Comparison of ENCODE assay signal across 8 mouse cellular contexts in genomic region chr9:63959129-63959932, GRCm38 (mm10).
DNase-seq lines count a peak whose midpoint lies in the region; ATAC-seq lines count a peak whose summit lies in the region.

No protein-coding gene starts in this region.

- H3K4me1 ChIP-seq in embryonic facial prominence, embryonic 15.5 days, result peaks cover 85% of the 10 kb centered on the region
- H3K4me1 ChIP-seq in limb, embryonic 13.5 days, result peaks cover 86% of the 10 kb centered on the region
- peaks cover 30% of the 10 kb centered on the region for H3K4me1 ChIP-seq in midbrain, embryonic 15.5 days

- H3K36me3 ChIP-seq in embryonic facial prominence, embryonic 15.5 days, result no peaks in the 10 kb centered on the region
- H3K36me3 ChIP-seq in limb, embryonic 13.5 days, result no peaks in the 10 kb centered on the region
- H3K36me3 ChIP-seq in midbrain, embryonic 15.5 days (replicated peaks), result no peaks in the 10 kb centered on the region

- ATAC-seq in embryonic facial prominence, embryonic 15.5 days (ENCODE audit: insufficient number of reproducible peaks, low FRiP score, low TSS enrichment, low read depth), result peak; percentile 56
- ATAC-seq in limb, embryonic 13.5 days (ENCODE audit: low FRiP score, low read depth), result no peak
- peak; percentile 48 for ATAC-seq in midbrain, embryonic 15.5 days (replicated peaks)
- no peak for ATAC-seq in cerebellum, adult (ENCODE audit: insufficient number of reproducible peaks, low FRiP score, low TSS enrichment)

- no peaks in the 10 kb centered on the region for H3K9me3 ChIP-seq in embryonic facial prominence, embryonic 15.5 days (replicated peaks)
- no peaks in the 10 kb centered on the region for H3K9me3 ChIP-seq in limb, embryonic 13.5 days
- no peaks in the 10 kb centered on the region for H3K9me3 ChIP-seq in midbrain, embryonic 15.5 days

- H3K9ac ChIP-seq in embryonic facial prominence, embryonic 15.5 days, result peak overlapping the region; percentile 7; the same call in 1 of the 2 replicates
- H3K9ac ChIP-seq in limb, embryonic 13.5 days, result peak overlapping the region; percentile 58
- no peak overlapping the region for H3K9ac ChIP-seq in midbrain, embryonic 15.5 days

- H3K4me2 ChIP-seq in embryonic facial prominence, embryonic 15.5 days (replicated peaks), result peak overlapping the region; percentile 26
- peak overlapping the region; percentile 54 for H3K4me2 ChIP-seq in limb, embryonic 13.5 days (replicated peaks)
- H3K4me2 ChIP-seq in midbrain, embryonic 15.5 days, result 0 out of 2 replicates have a peak overlapping the region, but pooled peaks have one; percentile 4

- WGBS in embryonic facial prominence, embryonic 15.5 days, result 17% methylated on average over 17 of the region's 17 CpGs
- 8% methylated on average over 17 of the region's 17 CpGs for WGBS in limb, embryonic 13.5 days
- 29% methylated on average over 17 of the region's 17 CpGs for WGBS in midbrain, embryonic 15.5 days

- 0 out of 2 replicates have a peak overlapping the region, but pooled peaks have one; percentile 4 for H3K4me3 ChIP-seq in embryonic facial prominence, embryonic 15.5 days (replicated peaks)
- H3K4me3 ChIP-seq in limb, embryonic 13.5 days, result 0 out of 2 replicates have a peak overlapping the region, but pooled peaks have one; percentile 3
- no peak overlapping the region for H3K4me3 ChIP-seq in midbrain, embryonic 15.5 days

- H3K27me3 ChIP-seq in embryonic facial prominence, embryonic 15.5 days, result no peaks in the 10 kb centered on the region
- no peaks in the 10 kb centered on the region for H3K27me3 ChIP-seq in limb, embryonic 13.5 days
- no peaks in the 10 kb centered on the region for H3K27me3 ChIP-seq in midbrain, embryonic 15.5 days (replicated peaks)

- peak; percentile 44 to 61 for DNase-seq in right cerebral cortex, postnatal 10 days (ENCODE audit: low spot score in 2 of 2)
- no peak for DNase-seq in right cerebral cortex, postnatal 14 days
- DNase-seq in heart, postnatal 4 days, result peak; percentile 83
- DNase-seq in spleen, postnatal 10 days (ENCODE audit: low spot score in 2 of 2), result no peak

- H3K27ac ChIP-seq in embryonic facial prominence, embryonic 15.5 days (replicated peaks), result peak overlapping the region; percentile 79
- H3K27ac ChIP-seq in limb, embryonic 13.5 days, result peak overlapping the region; percentile 93
- H3K27ac ChIP-seq in midbrain, embryonic 15.5 days, result no peak overlapping the region; the same call in 1 of the 2 replicates

Comparison
In these comparisons a context has a peak if more than half of its experiments do, and no peak if none do; other contexts are left out.
1. DNase-seq: peak in right cerebral cortex, postnatal 10 days (2 of 2) and heart, postnatal 4 days (single experiment); none in right cerebral cortex, postnatal 14 days (single experiment) and spleen, postnatal 10 days (0 of 2).
2. ATAC-seq: peak in embryonic facial prominence, embryonic 15.5 days (single experiment) and midbrain, embryonic 15.5 days (single experiment); none in limb, embryonic 13.5 days (single experiment) and cerebellum, adult (single experiment).
3. H3K4me2 ChIP-seq: peak in every context shown above with its lines; median percentile 54 in limb, embryonic 13.5 days; 26 in embryonic facial prominence, embryonic 15.5 days; 4 in midbrain, embryonic 15.5 days.